Mouse (Mus musculus) bone marrow macrophage, adult 2 months (primary cell): ENCODE data around the gene Ift52. TPM values are rescaled to one million over a fixed set of nuclear protein-coding genes. Genes with fewer than 3 reads are reported as not detected.
A peak's percentile ranks its signal among the peaks of the same experiment; 100 is the strongest.

ENCODE experiments used
- H3K27ac ChIP-seq: 2 replicates; pipeline ENCODE4 v1.5.1; 2012; ENCODE audit warnings: low read depth, low read length; ENCODE audit not compliant: insufficient read depth
- H3K4me1 ChIP-seq: 2 replicates; pipeline ENCODE4 v1.6.1; 2012; ENCODE audit warnings: low read length; ENCODE audit not compliant: control insufficient read depth, insufficient read depth
- H3K4me3 ChIP-seq: 2 replicates; pipeline ENCODE4 v1.5.1; 2012; ENCODE audit warnings: mild to moderate bottlenecking, low read length, moderate library complexity; ENCODE audit not compliant: insufficient read depth
- CTCF ChIP-seq: IDR thresholded peaks from 2 replicates; pipeline ENCODE4 v1.5.1; 2012; ENCODE audit warnings: low read depth, mild to moderate bottlenecking, low read length, moderate library complexity
- POLR2A ChIP-seq: IDR thresholded peaks from 2 replicates; pipeline ENCODE4 v1.6.1; 2012; ENCODE audit warnings: mild to moderate bottlenecking, low read depth, low read length, borderline replicate concordance
- polyA plus RNA-seq: library from polyadenylated mRNA; stranded (reverse); fragments of >200 nt; gene quantifications from 2 replicates; pipeline ENCODE4 v1.2.4, GENCODE M21; 2012; ENCODE audit not compliant: missing spikeins, insufficient read depth, insufficient read length

Gene Ift52
- polyA plus RNA-seq = 37.9 and 49.7 TPM in 2 replicates

DNA sequence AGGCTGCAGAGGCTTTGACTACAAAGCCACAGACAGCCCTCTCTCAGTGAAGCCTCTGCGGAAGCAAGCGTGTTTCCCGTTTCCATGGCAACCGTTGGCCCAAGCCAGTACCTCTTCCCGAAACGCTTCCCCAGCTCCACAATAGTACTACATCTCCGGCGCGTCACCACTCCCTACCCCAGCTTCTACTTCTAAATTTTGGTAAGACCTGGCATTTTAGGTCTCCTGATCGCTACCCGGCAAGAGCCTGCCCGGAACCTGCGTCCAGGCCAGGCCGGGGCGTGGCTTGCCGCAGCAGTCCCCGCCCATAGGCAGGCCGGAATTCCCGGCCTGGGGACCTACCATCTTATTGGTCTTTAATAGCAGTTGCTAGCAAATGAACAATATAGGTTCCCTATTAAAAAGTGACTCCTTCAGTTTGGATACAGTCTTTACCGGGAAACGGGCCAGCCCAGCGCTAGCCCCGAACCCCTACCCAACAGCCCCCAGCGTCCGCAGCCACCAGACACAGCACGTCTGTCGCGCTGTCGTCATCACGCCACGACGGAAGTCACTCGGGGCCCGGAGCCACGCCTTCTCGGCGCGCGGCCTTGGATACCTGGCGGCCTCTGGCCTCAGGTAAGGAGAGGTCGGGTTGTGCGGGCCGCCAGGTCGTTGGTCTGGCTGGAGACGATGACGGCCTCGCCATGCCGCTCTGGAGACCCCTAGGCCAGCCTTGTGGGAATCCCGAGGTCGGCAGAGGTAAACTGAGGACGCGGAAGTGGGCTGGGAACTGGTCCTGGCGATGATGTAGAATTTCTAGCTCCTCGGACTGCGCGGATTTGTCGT, at the start of gene Ift52:
Gene Ift52 (plus strand): TSS at position 439 of the 828 bp plus-strand sequence.
- Histone ChIP-seq H3K4me1 (peaks cover 6% of the 10 kb centered on the region), H3K4me3 (peak within 1 kb of the TSS; percentile 94), H3K27ac (peak within 1 kb of the TSS; percentile 70)
- TF ChIP-seq CTCF (no peak), POLR2A (no peak)

DNA sequence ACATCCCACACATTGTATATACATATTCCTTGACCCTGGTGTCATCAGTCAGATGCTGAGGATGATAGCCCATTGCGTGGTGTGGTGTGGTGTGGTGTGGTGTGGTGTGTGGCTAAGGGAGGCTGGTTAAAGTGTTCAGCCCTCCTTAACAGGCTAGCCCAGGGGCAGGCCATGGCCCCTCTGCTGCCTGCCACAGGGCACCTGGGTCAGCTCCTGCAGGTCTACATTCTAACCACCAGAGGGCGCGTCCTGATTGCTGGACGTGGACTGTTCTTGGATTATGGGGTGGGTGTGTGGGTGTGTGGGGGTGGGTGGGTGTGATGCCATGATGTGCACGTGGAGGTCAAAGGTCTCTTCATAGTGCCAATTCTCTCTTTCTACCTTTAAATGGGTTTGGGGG, 48.8 kb upstream of the Ift52 start:
- TF ChIP-seq POLR2A (no peak), CTCF (peak; percentile 84)

DNA sequence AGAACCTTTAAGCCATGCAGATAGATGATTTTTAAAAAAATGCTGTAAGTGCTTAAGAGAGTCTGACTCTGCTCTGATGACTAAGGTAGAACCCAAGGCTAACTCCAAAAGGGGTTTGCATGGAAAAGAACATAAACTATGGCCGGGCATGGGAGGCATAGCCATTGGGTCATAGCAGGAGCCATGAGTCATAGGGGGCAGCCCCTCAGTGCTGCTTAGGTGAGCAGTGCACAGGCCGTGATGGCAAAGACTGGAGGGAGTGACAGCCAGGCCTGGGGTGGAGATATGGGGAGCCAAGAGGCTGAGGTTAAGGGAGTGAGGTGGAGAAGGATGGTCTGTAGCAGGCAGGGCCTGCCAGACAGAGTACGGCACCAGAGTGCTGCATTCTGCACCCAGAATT, 48.1 kb upstream of the Ift52 start:
- peaks cover 19% of the 10 kb centered on the region for H3K4me1 ChIP-seq
- TF ChIP-seq CTCF (no peak), POLR2A (no peak)
- no peak overlapping the region for H3K4me3 ChIP-seq
- no peak overlapping the region for H3K27ac ChIP-seq

More for the DNA sequence above, 48.8 kb upstream of the Ift52 start:
- Histone ChIP-seq H3K27ac (no peak overlapping the region), H3K4me1 (peaks cover 13% of the 10 kb centered on the region), H3K4me3 (no peak overlapping the region)

DNA sequence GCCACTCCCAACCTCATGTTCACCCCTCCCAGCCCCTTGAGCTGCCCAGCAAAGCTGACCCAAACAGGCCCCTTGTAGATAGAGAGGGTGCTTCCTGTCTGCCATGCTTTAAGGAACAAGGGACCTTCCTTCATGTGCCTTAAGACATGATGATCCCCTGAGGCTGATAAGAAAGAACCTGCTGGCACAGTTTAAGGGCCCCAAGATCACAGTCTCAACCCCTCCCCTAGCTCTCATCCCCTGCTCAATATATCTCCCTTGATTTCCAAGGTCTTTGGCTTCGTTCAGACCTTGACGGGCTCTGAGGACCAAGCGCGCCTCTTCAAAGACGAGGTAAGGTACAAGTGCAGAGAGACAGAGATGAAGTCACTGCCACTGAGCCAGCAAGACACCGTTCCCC, 46.3 kb upstream of the Ift52 start:
- no peak overlapping the region for H3K27ac ChIP-seq
- TF ChIP-seq CTCF (no peak), POLR2A (no peak)
- H3K4me3 ChIP-seq = no peak overlapping the region

DNA sequence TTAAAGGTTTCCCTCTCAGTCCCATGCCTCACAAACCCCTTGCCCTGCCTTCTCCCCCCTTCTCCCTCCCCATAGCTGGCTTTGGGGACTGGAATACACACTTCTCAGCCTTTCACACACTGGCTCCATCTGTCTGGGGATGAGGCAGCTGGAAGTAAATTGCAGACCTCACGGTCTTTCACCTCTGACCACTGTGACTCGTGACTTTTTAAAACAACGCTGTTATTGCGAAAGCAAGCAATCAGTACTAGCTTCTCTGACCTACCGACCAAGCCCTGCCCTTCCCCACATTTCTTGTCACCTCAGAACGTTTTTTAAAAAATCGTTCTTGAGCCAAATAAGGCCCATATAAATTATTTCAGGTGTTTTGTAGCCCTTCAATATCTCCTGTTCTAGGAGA, 44.4 kb upstream of the Ift52 start:
- H3K4me1 ChIP-seq = peaks cover 41% of the 10 kb centered on the region
- no peak overlapping the region for H3K27ac ChIP-seq
- no peak overlapping the region for H3K4me3 ChIP-seq
- TF ChIP-seq CTCF (no peak), POLR2A (no peak)

More for the DNA sequence above, 46.3 kb upstream of the Ift52 start:
- H3K4me1 ChIP-seq = peaks cover 31% of the 10 kb centered on the region

DNA sequence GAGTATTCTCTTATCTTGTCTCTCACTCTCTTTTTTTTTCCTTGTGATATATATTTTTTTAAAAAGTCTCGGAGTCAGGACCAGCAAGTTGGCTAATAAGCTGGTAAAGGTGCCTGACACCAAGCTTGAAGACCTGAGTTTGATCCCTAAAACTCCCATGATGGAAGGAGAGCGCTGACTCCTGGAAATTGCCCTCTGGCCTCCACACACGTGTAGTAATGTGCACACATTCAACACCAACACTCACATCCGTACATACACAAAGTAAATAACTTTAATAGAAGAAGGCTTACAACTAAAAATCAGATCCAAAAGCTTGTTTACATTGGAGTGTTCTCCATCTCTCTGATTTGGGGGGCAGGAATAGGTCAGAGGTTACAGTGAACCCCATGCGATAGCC, 43.9 kb upstream of the Ift52 start:
- TF ChIP-seq POLR2A (no peak), CTCF (no peak)
- H3K4me1 ChIP-seq = peaks cover 41% of the 10 kb centered on the region
- no peak overlapping the region for H3K4me3 ChIP-seq
- H3K27ac ChIP-seq = no peak overlapping the region

DNA sequence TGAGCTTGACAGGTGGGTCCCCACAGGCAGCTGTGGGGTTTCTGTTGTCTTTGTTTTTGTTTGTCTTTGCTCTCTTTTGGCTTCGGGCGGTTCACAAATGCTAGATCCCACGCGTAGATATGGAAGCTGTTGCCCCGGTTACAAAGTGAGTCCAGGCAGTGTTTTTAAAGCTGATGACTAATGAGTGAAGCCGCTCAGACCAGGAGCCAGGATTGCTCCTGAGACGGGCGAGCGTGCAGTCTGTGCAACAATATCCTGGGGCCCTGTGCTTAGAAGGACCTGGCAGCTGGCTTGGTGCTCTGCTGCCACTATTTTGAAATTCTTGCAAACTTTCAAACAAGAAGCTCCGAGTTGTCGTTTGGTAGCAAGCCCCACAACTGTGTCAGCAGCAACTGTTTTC, 43.5 kb upstream of the Ift52 start:
- Histone ChIP-seq H3K4me3 (no peak overlapping the region), H3K27ac (no peak overlapping the region), H3K4me1 (peaks cover 41% of the 10 kb centered on the region)
- TF ChIP-seq CTCF (no peak), POLR2A (no peak)

DNA sequence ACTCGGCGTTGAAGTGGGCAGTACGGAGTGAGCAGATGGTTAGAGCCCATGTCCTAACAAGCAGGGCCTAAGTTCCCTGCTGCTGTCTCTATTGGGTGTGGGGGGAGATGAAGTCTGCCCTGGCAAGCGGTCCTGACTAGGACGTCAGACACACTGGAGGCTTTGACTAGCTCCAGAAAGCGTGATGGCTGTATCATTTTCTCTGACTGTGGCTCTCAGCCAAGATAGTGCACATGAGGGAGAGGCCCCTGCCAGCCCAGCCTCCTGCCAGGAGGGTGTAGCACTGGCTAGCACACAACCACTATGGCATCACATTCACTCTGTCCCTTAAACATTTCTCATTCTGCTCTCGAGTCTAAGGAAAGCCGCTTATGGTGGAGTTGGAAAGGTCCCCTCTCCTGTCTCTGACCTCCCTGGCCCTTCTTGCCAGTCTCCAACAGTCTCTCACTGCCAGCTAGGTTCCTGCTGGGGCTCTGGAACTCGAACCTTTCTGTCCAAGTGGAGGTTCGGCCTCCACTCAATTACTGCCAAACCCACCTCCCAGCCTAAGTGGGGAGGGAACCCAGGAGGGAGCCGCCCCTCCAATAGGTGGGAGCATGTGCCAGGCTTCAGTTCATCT, 41.9 kb upstream of the Ift52 start:
- Histone ChIP-seq H3K4me1 (peaks cover 41% of the 10 kb centered on the region), H3K27ac (peak overlapping the region; percentile 52), H3K4me3 (no peak overlapping the region)
- no peak for TF ChIP-seq POLR2A
- no peak for TF ChIP-seq CTCF

DNA sequence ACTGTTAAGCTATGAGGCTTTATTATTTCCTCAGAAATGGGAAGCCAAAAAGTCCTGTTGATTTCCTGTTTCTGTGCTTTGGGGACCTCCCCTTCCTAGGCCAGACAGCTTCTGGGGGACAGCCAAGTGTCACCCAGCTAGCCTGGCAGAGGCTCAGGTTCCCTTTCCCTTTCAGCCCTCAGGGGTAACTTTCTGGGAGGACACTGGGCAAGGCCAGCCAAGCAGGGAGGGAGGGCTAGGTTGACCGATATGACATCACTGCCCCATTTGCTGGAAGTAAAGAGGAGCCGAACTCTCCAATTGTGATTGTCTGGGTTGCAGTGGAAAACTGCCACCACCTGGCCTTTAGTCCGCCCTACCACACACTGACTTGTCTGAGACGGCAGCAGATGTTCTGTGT, 41.2 kb upstream of the Ift52 start:
- no peak for TF ChIP-seq CTCF
- no peak for TF ChIP-seq POLR2A
- Histone ChIP-seq H3K27ac (peak overlapping the region; percentile 2; the same call in 1 of the 2 replicates), H3K4me1 (peaks cover 41% of the 10 kb centered on the region), H3K4me3 (no peak overlapping the region)

DNA sequence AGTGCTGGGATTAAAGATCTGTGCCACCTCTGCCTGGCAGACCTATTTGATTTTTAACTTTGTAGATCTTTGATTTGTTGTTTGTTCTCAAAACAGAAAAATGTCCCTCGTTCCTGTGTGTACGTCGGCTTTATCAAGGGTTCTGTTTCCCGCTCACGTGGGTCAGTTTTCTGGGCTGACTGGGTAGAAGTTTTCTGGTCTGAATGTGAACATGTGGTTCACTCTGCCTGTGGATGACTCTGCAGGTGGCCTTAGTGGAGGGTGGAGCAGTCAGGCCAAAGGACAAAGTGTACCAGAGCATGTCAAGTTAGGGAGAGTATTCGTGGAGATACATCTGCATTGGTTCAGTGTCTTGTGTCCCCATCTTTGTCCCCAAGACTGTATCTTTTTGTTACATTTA, 32.8 kb upstream of the Ift52 start:
- Histone ChIP-seq H3K27ac (no peak overlapping the region), H3K4me1 (peaks cover 9% of the 10 kb centered on the region), H3K4me3 (no peak overlapping the region)
- TF ChIP-seq POLR2A (no peak), CTCF (no peak)
